Mouse (Mus musculus): ENCODE data around the gene Smco1.

Smco1 gene

DNA sequence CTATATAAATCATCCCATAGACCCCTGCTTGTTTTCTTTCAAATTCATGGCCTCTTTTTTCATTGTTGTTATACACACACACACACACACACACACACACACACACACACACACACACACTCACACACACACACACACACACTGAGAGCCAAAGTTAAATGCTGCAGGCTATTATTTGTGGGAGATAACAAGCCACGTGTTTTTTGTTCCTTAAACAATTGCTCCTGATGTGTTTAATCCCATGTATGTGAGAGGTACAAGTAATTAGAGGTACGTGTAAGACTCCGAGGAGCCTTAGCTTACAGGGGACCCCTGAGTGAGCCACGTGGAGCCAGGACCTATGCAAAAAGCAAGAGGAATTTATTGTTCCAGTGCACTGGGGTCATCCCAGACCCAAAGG lies 40.7 kb downstream of the Smco1 start:
- in situ Hi-C loops (cut with MseI, MboI) = no loop called here

- in situ Hi-C loops (cut with MseI, MboI) = no loop called here
Measured at GRCm38 (mm10) chr16:32312386-32312785, 41.1 kb downstream of the Smco1 start.

DNA sequence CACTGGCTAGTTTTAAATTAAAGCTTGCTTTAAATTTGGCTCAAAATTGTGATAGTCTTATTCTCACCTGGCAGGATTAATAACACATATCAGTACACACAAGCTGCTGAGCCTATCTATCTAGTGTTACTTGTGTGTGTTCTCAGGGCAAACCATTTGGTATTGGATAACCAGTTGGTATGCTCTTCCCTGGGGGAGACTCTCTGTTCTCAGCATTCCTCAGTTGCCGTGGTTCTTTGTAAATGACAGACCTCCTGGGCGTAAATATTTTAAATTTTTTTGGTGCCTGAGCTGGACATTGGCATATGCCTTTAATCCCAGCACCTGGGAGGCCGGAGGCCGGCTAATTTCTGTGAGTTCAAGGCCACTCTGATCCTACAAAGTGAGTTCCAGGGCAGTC lies 41.6 kb downstream of the Smco1 start:
- in situ Hi-C loops (cut with MseI, MboI) = no loop called here

DNA sequence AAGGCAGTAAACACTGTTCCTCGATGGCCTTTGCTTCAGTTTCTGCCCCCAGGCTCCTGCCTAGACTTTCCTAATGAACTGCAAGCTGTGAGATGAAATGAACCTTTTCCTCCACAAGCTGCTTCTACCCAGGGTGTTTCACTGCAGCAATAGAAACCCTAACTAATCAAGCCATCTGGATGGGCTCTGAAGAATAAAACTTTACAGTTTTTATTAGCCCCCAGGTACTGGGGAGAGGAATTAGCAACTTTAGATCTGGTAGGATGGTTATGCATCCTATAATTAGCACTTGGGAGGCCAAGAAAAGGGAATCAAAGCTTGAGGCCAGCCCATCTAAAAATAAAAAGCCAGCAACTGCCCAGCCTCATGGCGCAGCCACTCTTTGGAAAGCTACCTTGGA lies 45.3 kb downstream of the Smco1 start:
- in situ Hi-C loops (cut with MseI, MboI) = no loop called here

GRCm38 (mm10) chr16:32323953-32324352 lies 52.7 kb downstream of the Smco1 start:
- in situ Hi-C loops (cut with MseI, MboI) = no loop called here

Measured in mouse trophoblast stem cell (cell line).